Mouse (Mus musculus) cerebral cortex, adult 2 months (tissue): ENCODE measurements around the gene Lrrc1.

Source experiments
- WGBS: fragments of 180-500 bp; shearing (Covaris S2); methylation state at CpG from one replicate; pipeline ENCODE4 v1.1.7; 2018; 5-methylcytosine and 5-hydroxymethylcytosine counted together

Lrrc1 gene

DNA sequence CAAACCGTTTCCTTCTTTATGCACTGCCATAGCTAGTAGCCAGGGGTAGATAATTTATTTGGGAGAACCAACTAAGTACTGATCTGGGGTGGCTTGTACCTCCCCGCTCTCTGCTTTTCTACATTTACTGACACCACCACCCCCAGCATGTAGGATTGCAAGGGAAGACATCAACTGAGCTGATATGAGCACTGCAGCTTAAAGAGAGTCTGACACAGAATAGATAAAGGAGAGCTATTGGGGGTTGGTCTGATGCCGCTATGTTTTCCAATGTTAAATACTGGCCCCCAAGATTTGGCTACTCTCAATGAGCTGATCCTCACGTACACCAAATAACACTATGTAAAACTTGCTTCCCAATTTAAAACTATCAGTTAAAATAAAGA lies 124.5 kb downstream of the Lrrc1 start:
- WGBS, result 86% methylated on average over 4 of the region's 4 CpGs

DNA sequence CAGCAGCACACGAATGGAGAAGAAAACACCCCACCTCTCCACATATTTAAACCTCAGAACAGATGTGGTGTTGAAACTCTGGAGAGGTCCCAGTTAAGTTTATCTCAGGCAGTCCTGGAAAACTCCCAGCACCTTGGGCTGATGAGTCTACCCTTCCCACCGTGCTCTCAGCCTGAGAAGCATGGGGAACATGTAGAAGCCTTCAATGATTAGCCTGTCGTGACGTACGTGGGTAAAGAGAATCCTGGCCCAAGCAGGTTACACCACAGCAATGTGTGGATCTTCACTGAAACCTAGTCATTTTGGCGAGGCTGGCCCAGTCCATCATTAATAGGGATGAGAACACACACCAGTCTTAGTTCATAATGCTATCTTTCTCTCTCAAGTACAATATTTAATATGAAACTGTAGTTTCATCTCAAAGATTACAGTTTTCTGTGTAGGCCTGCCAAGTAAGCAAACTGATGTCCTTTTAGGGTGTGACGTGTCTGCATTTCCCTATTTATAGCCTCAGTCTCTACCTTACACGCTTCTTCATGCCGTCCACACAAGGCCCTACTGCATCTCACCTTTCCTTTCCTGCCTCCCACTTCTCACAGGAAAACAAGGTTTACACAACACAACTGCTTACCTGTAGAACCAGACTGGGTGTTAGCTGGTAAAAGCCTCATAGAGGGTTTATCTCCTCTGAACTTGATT lies 125.0 kb downstream of the Lrrc1 start:
- 88% methylated on average over 9 of the region's 9 CpGs for WGBS

GRCm38 (mm10) chr9:77418800-77419199 lies 125.9 kb downstream of the Lrrc1 start:
- 90% methylated on average over 2 of the region's 2 CpGs for WGBS

DNA sequence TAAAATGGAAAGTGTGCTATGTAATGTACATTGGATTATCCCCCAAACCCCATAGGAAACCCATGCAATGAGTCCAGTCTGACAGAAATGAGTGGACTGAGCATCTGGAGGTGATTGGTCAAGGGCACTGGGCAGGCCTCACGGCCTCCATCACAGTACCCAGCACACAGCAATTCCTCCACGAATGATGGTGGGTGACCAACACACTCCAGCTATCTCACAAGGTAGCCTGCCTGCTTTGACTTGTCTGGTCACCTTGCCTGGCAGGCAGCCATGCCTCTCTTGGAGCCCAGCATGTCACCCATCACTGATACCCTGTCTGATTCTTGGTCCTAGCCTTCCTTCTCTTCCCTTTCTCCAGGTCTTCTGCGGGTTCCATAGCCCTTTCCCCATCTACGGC lies 128.2 kb downstream of the Lrrc1 start:
- 92% methylated on average over 4 of the region's 4 CpGs for WGBS

DNA sequence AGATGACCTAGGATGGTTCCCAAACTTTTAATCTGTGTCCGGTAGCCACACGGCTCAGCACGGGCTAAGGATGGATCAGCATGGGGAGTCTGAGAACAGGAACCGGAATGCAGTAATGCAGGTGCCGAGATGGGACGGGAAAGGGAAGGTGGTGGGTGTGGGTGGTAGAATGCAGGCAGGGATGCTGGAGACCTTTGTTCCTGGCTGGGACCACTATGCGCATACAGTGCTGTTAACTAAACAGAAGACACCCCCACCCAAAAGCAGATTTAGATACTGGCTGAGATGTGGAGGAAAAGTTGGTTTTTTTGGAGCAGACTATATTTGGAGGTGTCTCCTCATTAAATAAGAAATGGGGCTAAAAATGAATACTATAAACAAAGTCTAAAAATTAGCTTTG lies 128.7 kb downstream of the Lrrc1 start:
- 94% methylated on average over 7 of the region's 7 CpGs for WGBS

GRCm38 (mm10) chr9:77411830-77412425 lies 132.7 kb downstream of the Lrrc1 start:
- WGBS, result 78% methylated on average over 3 of the region's 3 CpGs

DNA sequence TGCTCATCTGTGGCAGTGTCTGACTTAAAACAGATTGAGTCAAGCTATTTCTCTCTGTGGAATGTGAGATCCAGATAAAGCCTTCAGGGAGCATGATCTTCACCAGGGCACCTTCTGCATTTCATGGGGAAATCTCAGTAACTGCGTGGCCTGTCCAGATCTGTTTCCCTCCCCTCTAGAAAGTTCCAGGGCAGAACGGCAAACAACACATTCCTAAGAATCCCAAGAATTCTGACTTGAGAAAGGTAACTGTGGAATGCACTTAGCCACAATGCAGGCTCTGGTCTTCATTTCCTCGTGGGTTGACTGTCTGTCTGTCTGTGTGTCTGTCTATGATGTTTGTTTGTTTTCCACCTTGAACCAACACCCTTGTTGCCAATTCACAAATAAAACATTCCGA lies 133.7 kb downstream of the Lrrc1 start:
- WGBS, result 80% methylated on average over 4 of the region's 4 CpGs

- 79% methylated on average over 7 of the region's 7 CpGs for WGBS
These were observed 134.1 kb downstream of the Lrrc1 start for GRCm38 (mm10) chr9:77410524-77410923.

DNA sequence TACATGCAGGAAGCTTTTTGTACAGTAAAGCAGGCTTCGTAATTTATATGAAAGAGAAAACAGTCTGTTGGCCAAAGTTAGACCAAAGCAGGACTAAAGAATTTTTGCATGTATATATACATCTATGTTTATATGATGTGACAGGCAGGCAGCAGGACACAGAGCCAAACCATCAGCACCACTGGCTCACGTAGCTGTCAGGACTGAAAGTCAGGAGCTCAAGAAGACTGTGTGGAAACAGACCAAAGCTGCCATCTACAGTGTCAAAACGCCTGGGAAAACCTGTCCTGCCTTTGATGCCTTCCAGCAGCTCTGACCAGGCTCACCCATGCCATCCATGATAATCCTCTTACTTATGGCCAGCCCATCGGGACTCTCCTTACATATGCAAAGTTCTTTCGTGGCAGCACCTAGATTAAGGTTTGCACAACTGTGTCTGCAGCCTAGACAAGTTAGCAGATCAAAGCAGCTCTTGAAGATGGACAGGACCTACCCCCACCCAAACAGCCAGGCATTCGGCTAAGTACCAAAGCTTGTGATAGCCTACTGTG lies 136.5 kb downstream of the Lrrc1 start:
- 72% methylated on average over 6 of the region's 6 CpGs for WGBS

- 61% methylated on average over 7 of the region's 7 CpGs for WGBS
These were observed 137.8 kb downstream of the Lrrc1 start for GRCm38 (mm10) chr9:77406906-77407305.

- WGBS, result 77% methylated on average over 4 of the region's 4 CpGs
These were observed 140.2 kb downstream of the Lrrc1 start for GRCm38 (mm10) chr9:77404458-77404857.

- WGBS, result 93% methylated on average over 6 of the region's 6 CpGs
These were observed 140.7 kb downstream of the Lrrc1 start for GRCm38 (mm10) chr9:77403961-77404360.

GRCm38 (mm10) chr9:77402971-77403370 lies 141.7 kb downstream of the Lrrc1 start:
- 98% methylated on average over 1 of the region's 1 CpGs for WGBS

DNA sequence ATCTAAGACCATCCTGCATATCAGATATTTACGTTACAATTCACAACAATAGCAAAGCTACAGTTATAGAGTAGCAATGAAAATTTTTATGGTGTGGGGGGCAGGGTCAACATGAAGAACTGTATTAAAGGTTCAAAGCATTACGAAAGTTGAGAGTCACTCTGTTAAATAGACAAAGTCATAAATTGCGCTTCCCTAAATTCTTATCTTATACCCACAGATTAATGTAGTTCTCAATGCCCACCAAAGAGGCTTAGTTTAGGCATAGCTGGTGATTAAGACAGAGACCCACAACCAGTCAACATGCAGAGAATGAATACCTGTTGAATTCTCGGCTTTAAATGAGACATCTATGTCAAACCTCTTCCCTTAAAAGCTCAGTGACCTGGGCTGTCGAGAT lies 144.9 kb downstream of the Lrrc1 start:
- 94% methylated on average over 5 of the region's 5 CpGs for WGBS

- WGBS, result 55% methylated on average over 13 of the region's 13 CpGs
These were observed 145.6 kb downstream of the Lrrc1 start for GRCm38 (mm10) chr9:77398856-77399631.

DNA sequence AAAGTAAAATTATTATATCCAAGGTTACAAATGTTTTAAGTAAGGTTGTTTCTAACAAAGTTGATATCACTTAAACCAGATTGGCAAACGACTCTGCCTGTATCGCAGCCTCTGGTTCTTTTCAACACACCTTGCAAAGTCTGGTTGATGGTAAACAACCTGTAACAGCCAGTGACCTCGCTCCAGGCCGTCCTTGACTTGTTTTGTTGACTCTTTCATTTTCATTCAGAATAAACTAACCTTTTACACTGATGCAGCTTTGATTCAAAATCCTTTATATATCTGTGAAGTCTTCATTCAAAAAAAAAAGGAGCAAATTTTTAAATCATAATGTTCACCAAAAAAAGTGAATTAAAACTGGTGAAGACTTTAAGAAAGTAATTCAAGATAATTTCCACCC lies 147.6 kb downstream of the Lrrc1 start:
- 85% methylated on average over 4 of the region's 4 CpGs for WGBS

DNA sequence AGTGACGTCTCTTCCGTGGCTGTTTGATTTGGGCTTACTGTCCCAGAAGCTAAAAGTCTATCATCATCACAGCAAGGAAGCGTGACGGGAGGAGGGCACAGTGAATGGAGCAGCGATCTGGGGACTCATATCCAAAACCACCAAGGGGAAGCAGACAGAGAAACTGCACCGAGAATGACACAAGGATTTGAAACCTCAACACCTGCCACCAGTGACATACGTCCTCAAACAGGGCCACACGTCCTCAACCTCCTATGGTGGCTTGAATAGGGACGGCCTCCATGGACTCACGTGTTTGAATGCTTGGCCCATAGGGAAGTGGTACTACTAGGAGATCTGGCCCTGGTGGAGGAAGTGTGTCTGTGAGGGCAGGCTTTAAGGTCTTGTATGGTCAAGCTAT lies 153.4 kb downstream of the Lrrc1 start:
- whole genome bisulfite sequencing, result 94% methylated on average over 10 of the region's 10 CpGs

DNA sequence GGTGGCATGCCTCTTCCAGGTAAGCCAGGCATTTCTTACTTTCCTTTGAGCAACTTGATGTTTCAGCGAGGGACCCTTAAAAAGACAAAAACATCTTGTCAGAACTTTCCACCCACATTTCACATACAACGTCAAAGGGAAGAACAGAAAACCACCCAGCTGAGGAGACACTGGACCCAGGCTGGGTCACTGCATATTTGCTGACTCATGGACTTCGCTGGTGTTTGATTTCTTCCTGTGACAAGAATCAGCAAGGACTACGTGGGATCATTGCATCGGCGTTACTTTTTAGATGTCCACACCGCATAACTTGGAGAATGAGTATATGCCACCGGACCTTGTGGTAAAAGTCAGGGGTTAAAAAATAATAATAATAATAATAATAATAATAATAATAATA lies 155.7 kb downstream of the Lrrc1 start:
- 88% methylated on average over 8 of the region's 8 CpGs for WGBS

DNA sequence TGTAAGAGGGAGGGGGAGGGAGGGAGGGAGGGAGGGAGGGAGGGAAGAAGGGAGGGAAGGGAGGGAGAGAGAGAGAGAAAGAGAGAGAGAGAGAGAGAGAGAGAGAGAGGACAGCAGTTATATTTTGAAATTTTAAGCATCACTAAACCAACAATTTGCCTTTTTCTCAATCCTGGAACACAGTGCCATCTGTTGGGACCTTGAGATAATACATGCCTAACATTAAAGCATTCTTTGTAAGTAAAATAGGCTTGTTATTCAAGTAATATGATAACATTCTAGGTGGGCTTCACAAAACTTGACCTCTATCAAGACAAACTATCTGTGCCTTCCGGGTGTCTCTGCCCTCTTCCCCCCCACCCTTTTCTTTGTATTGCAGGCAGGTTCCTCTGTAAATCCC lies 157.9 kb downstream of the Lrrc1 start:
- 28% methylated on average over 1 of the region's 1 CpGs for WGBS

DNA sequence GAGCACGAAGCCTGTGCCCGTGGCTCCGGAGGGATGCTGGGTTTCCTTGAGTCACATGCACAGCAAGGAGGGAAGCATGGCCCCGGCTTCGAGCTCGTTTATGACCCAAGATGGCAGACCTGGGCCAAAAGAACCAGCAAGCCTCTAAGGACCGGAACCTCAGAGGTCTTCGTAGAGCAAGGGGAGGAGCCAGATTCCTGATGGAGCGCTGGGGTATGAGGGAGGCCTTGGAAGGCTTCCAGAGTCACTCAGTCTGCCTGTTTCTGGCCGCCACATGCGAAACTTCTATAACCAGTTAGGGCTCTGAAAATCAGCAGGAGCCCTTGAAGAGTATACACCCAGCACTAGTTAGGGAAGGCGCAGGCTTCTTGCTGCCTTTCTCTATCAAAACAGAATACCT lies 159.1 kb downstream of the Lrrc1 start:
- WGBS, result 80% methylated on average over 12 of the region's 12 CpGs

GRCm38 (mm10) chr9:77384651-77385050 lies 160.0 kb downstream of the Lrrc1 start:
- WGBS, result 93% methylated on average over 9 of the region's 9 CpGs

DNA sequence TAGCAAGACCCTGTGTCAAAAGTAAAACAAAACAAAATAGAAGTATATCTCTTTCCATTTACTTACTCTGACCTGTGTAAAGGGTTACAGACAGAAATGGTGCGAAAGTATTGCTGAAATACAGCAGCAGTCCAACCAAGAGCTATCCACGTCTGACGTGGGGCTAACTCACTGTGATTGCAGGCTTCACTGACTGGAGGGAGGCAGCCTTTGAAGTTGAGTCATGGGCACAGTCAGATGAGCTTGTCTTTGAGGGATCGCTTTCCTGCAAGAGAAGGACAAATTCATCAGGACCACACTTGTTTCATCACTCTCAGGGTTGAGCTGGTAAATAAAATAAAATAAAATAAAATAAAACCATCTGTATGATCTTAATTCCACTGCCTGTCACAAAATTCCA lies 160.7 kb downstream of the Lrrc1 start:
- 86% methylated on average over 4 of the region's 4 CpGs for WGBS

GRCm38 (mm10) chr9:77382514-77382913 lies 162.2 kb downstream of the Lrrc1 start:
- WGBS, result 88% methylated on average over 3 of the region's 3 CpGs
